Mouse (Mus musculus): ENCODE measurements at regions not wholly inside any gene's neighbourhood (a gene's known extent, or its start where the extent isn't known, plus 50 kb on each side); places are given as distances from the start of the nearest gene placed in this dataset.

- H3K4me3 ChIP-seq = no peak overlapping the region
- WGBS = 93% methylated on average over 3 of the region's 3 CpGs
- no peak overlapping the region for H3K9ac ChIP-seq
- no peak overlapping the region for H3K27ac ChIP-seq
- H3K36me3 ChIP-seq (replicated peaks) = no peaks in the 10 kb centered on the region
- H3K9me3 ChIP-seq = no peaks in the 10 kb centered on the region
- no peaks in the 10 kb centered on the region for H3K27me3 ChIP-seq (replicated peaks)
- no peaks in the 10 kb centered on the region for H3K4me1 ChIP-seq
- no peak overlapping the region for H3K4me2 ChIP-seq
- ATAC-seq (replicated peaks) = no peak
These were observed 111.9 kb upstream of the Cdh6 start for GRCm38 (mm10) chr15:13285355-13285754.

DNA sequence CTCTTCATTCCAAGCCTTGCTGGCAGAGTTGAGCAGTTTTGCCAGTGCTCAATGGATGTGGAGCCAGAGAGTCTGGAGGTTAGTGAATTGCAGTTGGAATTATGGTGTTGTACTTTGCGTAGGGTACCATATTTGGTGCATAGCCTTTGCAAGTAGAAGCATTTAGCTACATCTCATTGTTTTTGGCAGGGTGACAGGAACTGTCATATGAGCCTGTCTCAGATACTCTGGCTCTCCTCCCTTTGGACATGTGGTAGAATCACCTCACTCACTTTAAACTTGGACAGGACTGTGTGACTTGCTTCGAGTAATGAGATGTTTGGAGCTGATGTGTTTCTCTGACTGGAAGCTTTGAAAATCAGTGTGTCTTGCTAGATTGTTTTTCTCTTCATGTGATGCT is 110.7 kb upstream of the Cdh6 start:
- H3K36me3 ChIP-seq (replicated peaks) = no peaks in the 10 kb centered on the region

DNA sequence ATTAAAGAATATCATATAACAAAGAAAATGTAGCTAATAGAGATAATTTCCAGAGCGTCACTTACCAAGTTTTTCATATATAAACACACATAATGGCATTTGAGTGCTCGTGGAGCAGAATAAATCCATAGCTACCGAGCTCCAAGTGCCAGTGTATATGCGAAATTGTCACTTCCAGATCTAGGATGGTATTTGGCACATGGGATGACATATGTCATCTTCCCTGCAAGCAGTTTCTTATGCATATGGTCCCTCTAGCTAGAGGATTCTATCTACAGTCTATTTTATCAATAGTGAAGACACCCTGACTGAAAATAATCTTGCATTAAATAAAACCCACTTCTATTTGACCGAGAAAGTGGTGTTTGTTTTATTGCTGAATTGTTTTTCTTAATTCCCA is 109.6 kb upstream of the Cdh6 start:
- no peak overlapping the region for H3K4me2 ChIP-seq
- no peaks in the 10 kb centered on the region for H3K27me3 ChIP-seq (replicated peaks)
- no peak overlapping the region for H3K4me3 ChIP-seq
- no peak overlapping the region for H3K27ac ChIP-seq
- ATAC-seq (replicated peaks) = no peak
- no peaks in the 10 kb centered on the region for H3K9me3 ChIP-seq
- H3K9ac ChIP-seq = no peak overlapping the region
- WGBS = 87% methylated on average over 5 of the region's 5 CpGs
- no peaks in the 10 kb centered on the region for H3K4me1 ChIP-seq
- H3K36me3 ChIP-seq (replicated peaks) = no peaks in the 10 kb centered on the region

More for the DNA sequence above, 110.7 kb upstream of the Cdh6 start:
- H3K27me3 ChIP-seq (replicated peaks) = no peaks in the 10 kb centered on the region
- H3K27ac ChIP-seq = no peak overlapping the region
- no peak overlapping the region for H3K9ac ChIP-seq
- WGBS = 92% methylated on average over 2 of the region's 2 CpGs
- ATAC-seq (replicated peaks) = no peak
- no peaks in the 10 kb centered on the region for H3K9me3 ChIP-seq
- H3K4me1 ChIP-seq = no peaks in the 10 kb centered on the region
- H3K4me2 ChIP-seq = no peak overlapping the region
- H3K4me3 ChIP-seq = no peak overlapping the region

DNA sequence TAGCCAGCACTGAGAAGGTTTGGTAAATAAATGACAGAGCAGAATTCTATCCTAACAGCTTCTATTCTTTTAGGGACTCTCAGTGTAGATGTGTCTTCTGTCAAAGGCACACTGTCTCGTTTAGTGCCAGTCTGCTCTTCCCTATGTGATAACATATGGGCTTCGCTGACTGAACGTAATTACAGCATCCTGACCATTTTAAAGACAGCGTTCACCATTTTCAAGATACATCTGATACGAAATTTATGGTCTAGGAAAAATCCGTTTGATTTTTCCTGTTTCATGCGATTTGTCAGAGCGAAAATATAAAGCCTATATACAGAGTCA is 103.4 kb upstream of the Cdh6 start:
- Histone ChIP-seq H3K27me3 (replicated peaks) (no peaks in the 10 kb centered on the region), H3K4me1 (no peaks in the 10 kb centered on the region; the same call in 1 of the 2 replicates), H3K9me3 (no peaks in the 10 kb centered on the region), H3K27ac (no peak overlapping the region), H3K9ac (no peak overlapping the region), H3K4me2 (no peak overlapping the region), H3K36me3 (replicated peaks) (no peaks in the 10 kb centered on the region), H3K4me3 (no peak overlapping the region)
- ATAC-seq (replicated peaks) = peak; percentile 54
- 77% methylated on average over 8 of the region's 8 CpGs for WGBS

DNA sequence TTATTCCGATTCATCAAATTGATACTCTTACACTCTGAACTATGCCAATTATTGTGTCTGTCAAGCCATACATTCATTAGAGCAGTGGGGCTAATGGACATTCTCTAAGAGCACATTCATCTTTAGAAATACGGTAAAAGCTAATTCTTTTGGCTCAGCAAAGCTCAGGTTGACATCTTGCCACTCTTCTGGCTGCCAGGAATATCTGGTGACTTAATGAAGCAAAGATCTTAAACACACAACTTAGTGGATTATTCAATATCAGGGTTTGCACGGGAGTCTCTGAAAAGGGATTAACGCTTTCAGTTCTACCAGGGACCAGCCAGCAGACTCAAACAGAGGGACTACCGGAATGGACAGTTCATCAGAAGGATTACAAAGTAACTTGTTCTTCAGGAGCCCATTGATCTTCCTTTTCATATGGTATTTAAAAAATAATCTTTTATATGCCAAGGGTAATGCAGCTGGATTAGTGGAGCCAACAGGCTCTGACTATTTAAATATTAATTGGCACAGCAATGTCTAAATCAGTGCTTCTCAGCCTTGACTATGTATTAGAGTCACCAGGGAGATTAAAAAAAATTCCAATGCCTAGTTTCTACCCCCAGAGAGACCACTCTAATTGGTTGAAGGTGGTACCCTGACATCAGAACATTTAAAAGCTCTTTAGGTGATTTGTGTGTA is 102.9 kb upstream of the Cdh6 start:
- Histone ChIP-seq H3K9me3 (no peaks in the 10 kb centered on the region), H3K4me1 (no peaks in the 10 kb centered on the region; the same call in 1 of the 2 replicates), H3K27me3 (replicated peaks) (no peaks in the 10 kb centered on the region), H3K27ac (no peak overlapping the region), H3K4me2 (no peak overlapping the region), H3K9ac (no peak overlapping the region), H3K4me3 (no peak overlapping the region), H3K36me3 (replicated peaks) (no peaks in the 10 kb centered on the region)
- 30% methylated on average over 5 of the region's 5 CpGs for WGBS
- peak; percentile 75 for ATAC-seq (replicated peaks)

- H3K4me3 ChIP-seq = no peak overlapping the region
- H3K9ac ChIP-seq = no peak overlapping the region
- no peak overlapping the region for H3K27ac ChIP-seq
- no peak overlapping the region for H3K4me2 ChIP-seq
- no peak for ATAC-seq (replicated peaks)
- no peaks in the 10 kb centered on the region; the same call in 1 of the 2 replicates for H3K4me1 ChIP-seq
- H3K36me3 ChIP-seq (replicated peaks) = no peaks in the 10 kb centered on the region
- H3K27me3 ChIP-seq (replicated peaks) = no peaks in the 10 kb centered on the region
- WGBS = 8% methylated on average over 5 of the region's 5 CpGs
- H3K9me3 ChIP-seq = no peaks in the 10 kb centered on the region
These were observed 101.9 kb upstream of the Cdh6 start for GRCm38 (mm10) chr15:13275326-13275725.

- Histone ChIP-seq H3K4me3 (no peak overlapping the region), H3K4me1 (no peaks in the 10 kb centered on the region; the same call in 1 of the 2 replicates), H3K27me3 (replicated peaks) (no peaks in the 10 kb centered on the region), H3K4me2 (no peak overlapping the region), H3K36me3 (replicated peaks) (no peaks in the 10 kb centered on the region), H3K9me3 (no peaks in the 10 kb centered on the region), H3K9ac (no peak overlapping the region), H3K27ac (no peak overlapping the region)
- ATAC-seq (replicated peaks) = no peak
- 83% methylated on average over 5 of the region's 5 CpGs for WGBS
These were observed 101.0 kb upstream of the Cdh6 start for GRCm38 (mm10) chr15:13274366-13275067.

DNA sequence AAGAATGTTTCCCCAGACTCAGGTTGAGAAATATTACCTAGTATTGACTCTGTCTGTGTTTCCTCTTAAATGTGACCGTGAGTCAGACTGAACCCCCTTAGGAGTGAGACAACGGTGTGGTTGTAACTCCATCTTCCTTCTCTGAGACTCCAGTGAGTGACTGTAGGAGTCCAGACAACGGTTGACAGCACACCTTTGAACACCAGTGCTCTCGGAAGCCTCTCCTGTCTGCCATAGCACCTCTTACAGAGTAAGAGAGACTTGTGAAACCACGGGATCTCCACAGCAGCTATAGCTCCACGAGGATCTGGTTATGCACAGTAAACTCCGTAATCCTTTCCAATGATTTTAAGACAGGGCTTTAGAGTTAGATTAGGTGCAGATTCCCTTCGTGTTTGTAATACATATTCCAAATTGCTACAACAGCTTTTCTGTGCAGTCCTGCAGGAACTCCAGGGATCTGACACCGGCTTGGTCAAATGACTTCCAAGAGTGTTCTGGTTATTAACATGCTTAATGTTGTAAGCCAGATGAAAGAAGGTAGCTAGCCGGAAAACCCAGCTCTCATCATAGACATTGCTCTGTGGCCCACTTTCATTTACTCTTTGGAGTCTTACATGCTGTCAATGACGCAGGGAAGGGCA is 72.7 kb upstream of the Cdh6 start:
- Histone ChIP-seq H3K4me3 (no peak overlapping the region), H3K27ac (no peak overlapping the region), H3K36me3 (replicated peaks) (no peaks in the 10 kb centered on the region), H3K9ac (no peak overlapping the region), H3K27me3 (replicated peaks) (no peaks in the 10 kb centered on the region), H3K4me2 (no peak overlapping the region), H3K9me3 (no peaks in the 10 kb centered on the region), H3K4me1 (no peaks in the 10 kb centered on the region)
- ATAC-seq (replicated peaks) = no peak
- WGBS = 90% methylated on average over 11 of the region's 11 CpGs

- Histone ChIP-seq H3K4me2 (peak overlapping the region; percentile 25; the same call in 1 of the 2 replicates), H3K4me1 (no peaks in the 10 kb centered on the region), H3K4me3 (no peak overlapping the region), H3K27me3 (replicated peaks) (no peaks in the 10 kb centered on the region), H3K36me3 (replicated peaks) (no peaks in the 10 kb centered on the region), H3K9ac (no peak overlapping the region), H3K9me3 (no peaks in the 10 kb centered on the region), H3K27ac (no peak overlapping the region)
- ATAC-seq (replicated peaks) = peak; percentile 58; the same call in 1 of the 2 replicates
- WGBS = 51% methylated on average over 14 of the region's 14 CpGs
These were observed 70.8 kb upstream of the Cdh6 start for GRCm38 (mm10) chr15:13244306-13244705.

- no peaks in the 10 kb centered on the region for H3K36me3 ChIP-seq (replicated peaks)
- no peak overlapping the region for H3K27ac ChIP-seq
- H3K9ac ChIP-seq = no peak overlapping the region
- 80% methylated on average over 4 of the region's 4 CpGs for WGBS
- H3K27me3 ChIP-seq (replicated peaks) = no peaks in the 10 kb centered on the region
- no peak overlapping the region for H3K4me3 ChIP-seq
- no peak for ATAC-seq (replicated peaks)
- H3K9me3 ChIP-seq = no peaks in the 10 kb centered on the region
- H3K4me2 ChIP-seq = no peak overlapping the region
- no peaks in the 10 kb centered on the region for H3K4me1 ChIP-seq
These were observed 70.1 kb upstream of the Cdh6 start for GRCm38 (mm10) chr15:13243561-13243960.

DNA sequence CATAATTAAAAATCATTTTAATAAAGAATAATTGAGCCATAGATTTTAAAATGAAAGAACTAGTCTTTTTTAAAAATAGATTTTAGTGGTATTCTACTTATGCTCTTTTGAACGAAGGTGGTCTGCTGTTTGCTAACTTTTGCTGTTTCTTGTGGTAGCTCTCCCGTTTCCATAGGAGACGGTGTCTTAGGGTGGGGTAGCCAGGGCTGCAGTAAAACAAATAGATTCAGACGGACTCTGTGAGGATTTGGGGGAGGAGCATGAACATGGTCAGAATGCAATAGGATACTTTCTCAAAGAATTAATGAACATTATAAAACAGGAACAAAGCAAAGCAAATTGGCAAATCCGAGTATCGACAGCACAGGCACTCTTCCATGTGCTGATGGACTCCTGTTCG is 67.5 kb upstream of the Cdh6 start:
- Histone ChIP-seq H3K9me3 (no peaks in the 10 kb centered on the region), H3K4me3 (no peak overlapping the region), H3K27me3 (replicated peaks) (no peaks in the 10 kb centered on the region), H3K9ac (no peak overlapping the region), H3K4me2 (no peak overlapping the region), H3K36me3 (replicated peaks) (no peaks in the 10 kb centered on the region), H3K4me1 (no peaks in the 10 kb centered on the region), H3K27ac (no peak overlapping the region)
- WGBS = 55% methylated on average over 7 of the region's 7 CpGs
- ATAC-seq (replicated peaks) = no peak

DNA sequence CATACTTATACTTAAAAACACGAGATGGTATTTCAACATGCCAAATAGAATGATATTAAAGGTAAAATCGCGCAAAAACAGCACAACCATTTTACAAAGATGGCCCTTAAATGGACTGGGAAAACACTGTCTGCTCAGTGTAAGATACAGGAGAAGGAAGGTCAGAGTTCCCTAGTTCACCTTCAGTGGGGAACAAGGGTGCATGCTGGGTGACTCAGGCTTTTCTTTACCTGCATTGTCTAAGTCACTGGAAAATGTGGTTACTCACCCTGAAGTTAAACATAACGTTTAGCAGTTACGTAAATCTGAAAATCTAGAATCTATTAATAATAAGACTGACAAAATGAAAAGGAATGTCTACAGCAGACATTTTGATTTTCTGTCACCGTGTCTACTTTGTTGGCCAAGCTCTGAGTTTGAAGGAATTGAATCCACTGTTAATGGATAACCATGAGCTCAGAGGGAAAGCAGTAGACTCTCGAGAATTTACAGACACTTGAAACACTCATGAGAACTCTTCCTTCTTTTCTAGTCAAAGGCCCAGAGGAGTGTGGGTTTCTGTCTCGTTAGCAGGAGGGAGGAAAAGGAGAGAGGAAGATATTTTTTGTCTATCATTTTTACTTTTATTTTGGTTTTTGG is 63.5 kb upstream of the Cdh6 start:
- no peaks in the 10 kb centered on the region for H3K27me3 ChIP-seq (replicated peaks)
- H3K9ac ChIP-seq = no peak overlapping the region
- no peaks in the 10 kb centered on the region for H3K36me3 ChIP-seq (replicated peaks)
- no peaks in the 10 kb centered on the region for H3K4me1 ChIP-seq
- H3K9me3 ChIP-seq = no peaks in the 10 kb centered on the region
- WGBS = 84% methylated on average over 8 of the region's 8 CpGs
- no peak overlapping the region for H3K4me3 ChIP-seq
- no peak overlapping the region for H3K27ac ChIP-seq
- H3K4me2 ChIP-seq = no peak overlapping the region
- no peak for ATAC-seq (replicated peaks)
